Mouse (Mus musculus) embryonic fibroblast, embryonic 13.5 days (primary cell): Measurements from ENCODE around the gene Trmt44. TPM values are rescaled to one million over a fixed set of nuclear protein-coding genes. Genes with fewer than 3 reads are reported as not detected.
A peak's percentile ranks its signal among the peaks of the same experiment; 100 is the strongest.

ENCODE experiments used
- H3K27ac ChIP-seq: 2 replicates; pipeline ENCODE4 v1.5.1; 2012; ENCODE audit warnings: low read length, control low read depth, inconsistent platforms; ENCODE audit not compliant: insufficient read depth
- H3K4me1 ChIP-seq: 2 replicates; pipeline ENCODE4 v1.6.1; 2011; ENCODE audit warnings: low read length; ENCODE audit not compliant: control insufficient read depth, insufficient read depth
- H3K4me3 ChIP-seq: 2 replicates; pipeline ENCODE4 v1.5.1; 2011; ENCODE audit warnings: mild to moderate bottlenecking, control low read depth, low read length; ENCODE audit not compliant: insufficient read depth
- CTCF ChIP-seq: IDR thresholded peaks from 2 replicates; pipeline ENCODE4 v1.5.1; 2011; ENCODE audit warnings: mild to moderate bottlenecking, control low read depth, low read length, moderate library complexity, borderline replicate concordance; ENCODE audit not compliant: insufficient read depth
- POLR2A ChIP-seq: IDR thresholded peaks from 2 replicates; pipeline ENCODE4 v1.6.1; 2011; ENCODE audit warnings: low read depth, mild to moderate bottlenecking, control low read depth, low read length, moderate library complexity
- polyA plus RNA-seq: library from polyadenylated mRNA; stranded (reverse); fragments of >200 nt; gene quantifications from 2 replicates; pipeline ENCODE4 v1.2.4, GENCODE M21; 2011; ENCODE audit warnings: low read depth; ENCODE audit not compliant: missing spikeins, insufficient read length

The Trmt44 gene
- polyA plus RNA-seq, 1 experiment: 5.6 TPM

- H3K4me1 ChIP-seq: 0 out of 2 replicates have a peak, but pooled peaks cover 4% of the 10 kb centered on the region
- TF ChIP-seq POLR2A: no peak
- no peak for TF ChIP-seq CTCF
- no peak overlapping the region for H3K4me3 ChIP-seq
- no peak overlapping the region for H3K27ac ChIP-seq
Observed at GRCm38 (mm10) chr5:35571546-35571945, 3.3 kb downstream of the Trmt44 start.

- Histone ChIP-seq H3K4me1 (no peaks in the 10 kb centered on the region), H3K27ac (no peak overlapping the region), H3K4me3 (no peak overlapping the region)
- TF ChIP-seq POLR2A (no peak), CTCF (no peak)
Observed at GRCm38 (mm10) chr5:35566632-35567031, 8.2 kb downstream of the Trmt44 start.

GRCm38 (mm10) chr5:35565217-35565616 is 9.7 kb downstream of the Trmt44 start:
- H3K4me1 ChIP-seq: no peaks in the 10 kb centered on the region
- no peak overlapping the region for H3K4me3 ChIP-seq
- no peak for TF ChIP-seq POLR2A
- TF ChIP-seq CTCF: no peak
- H3K27ac ChIP-seq: no peak overlapping the region

- Histone ChIP-seq H3K4me3 (no peak overlapping the region), H3K4me1 (no peaks in the 10 kb centered on the region), H3K27ac (no peak overlapping the region)
- TF ChIP-seq POLR2A: no peak
- TF ChIP-seq CTCF: peak; percentile 91
Observed at GRCm38 (mm10) chr5:35563449-35563848, 11.4 kb downstream of the Trmt44 start.

GRCm38 (mm10) chr5:35562616-35563015 is 12.3 kb downstream of the Trmt44 start:
- Histone ChIP-seq H3K4me3 (no peak overlapping the region), H3K27ac (no peak overlapping the region), H3K4me1 (no peaks in the 10 kb centered on the region)
- TF ChIP-seq POLR2A (no peak), CTCF (no peak)

- TF ChIP-seq POLR2A (no peak), CTCF (no peak)
- H3K4me3 ChIP-seq: no peak overlapping the region
- no peak overlapping the region for H3K27ac ChIP-seq
- no peaks in the 10 kb centered on the region for H3K4me1 ChIP-seq
Observed at GRCm38 (mm10) chr5:35559447-35559846, 15.4 kb downstream of the Trmt44 start.

GRCm38 (mm10) chr5:35557946-35558621 is 16.8 kb downstream of the Trmt44 start:
- Histone ChIP-seq H3K27ac (no peak overlapping the region), H3K4me1 (no peaks in the 10 kb centered on the region), H3K4me3 (no peak overlapping the region)
- TF ChIP-seq CTCF (no peak), POLR2A (no peak)

GRCm38 (mm10) chr5:35556393-35556792 is 18.5 kb downstream of the Trmt44 start:
- TF ChIP-seq POLR2A: no peak
- TF ChIP-seq CTCF: no peak
- Histone ChIP-seq H3K4me3 (no peak overlapping the region), H3K4me1 (no peaks in the 10 kb centered on the region), H3K27ac (no peak overlapping the region)

GRCm38 (mm10) chr5:35552838-35553539 is 21.9 kb downstream of the Trmt44 start:
- H3K27ac ChIP-seq: no peak overlapping the region
- H3K4me3 ChIP-seq: no peak overlapping the region
- TF ChIP-seq POLR2A: no peak
- no peak for TF ChIP-seq CTCF
- no peaks in the 10 kb centered on the region for H3K4me1 ChIP-seq

GRCm38 (mm10) chr5:35551855-35552837 is 22.7 kb downstream of the Trmt44 start:
- H3K4me1 ChIP-seq: no peaks in the 10 kb centered on the region
- H3K27ac ChIP-seq: no peak overlapping the region
- no peak for TF ChIP-seq CTCF
- TF ChIP-seq POLR2A: no peak

More at GRCm38 (mm10) chr5:35551855-35552837, 22.7 kb downstream of the Trmt44 start:
- no peak overlapping the region for H3K4me3 ChIP-seq
